Mouse (Mus musculus) urinary bladder, adult 2 months (tissue): ENCODE results near the gene Stt3a. TPM values are rescaled to one million over a fixed set of nuclear protein-coding genes. Genes with fewer than 3 reads are reported as not detected.
A peak's percentile ranks its signal among the peaks of the same experiment; 100 is the strongest.

Source experiments
- DNase-seq: peaks from one replicate; pipeline ENCODE4 v3.0.0; 2022; ENCODE audit warnings: low spot score
- polyA plus RNA-seq: library from polyadenylated mRNA; depleted of rRNA; stranded (reverse); fragments of >200 nt; gene quantifications from 2 replicates; pipeline ENCODE4 v1.2.3, GENCODE M21; 2012; rRNA removed

Gene Stt3a
- polyA plus RNA-seq, 1 experiment, result 169 TPM

GRCm38 (mm10) chr9:36726131-36727033 is 41.1 kb downstream of the Stt3a start:
- DNase-seq, result peak; percentile 86

GRCm38 (mm10) chr9:36716624-36717023 is 50.9 kb downstream of the Stt3a start:
- no peak for DNase-seq

- no peak for DNase-seq
Measured at GRCm38 (mm10) chr9:36707304-36707703, 60.2 kb downstream of the Stt3a start.

- DNase-seq, result no peak
Measured at GRCm38 (mm10) chr9:36705923-36706322, 61.6 kb downstream of the Stt3a start.

- no peak for DNase-seq
Measured at GRCm38 (mm10) chr9:36694276-36694675, 73.2 kb downstream of the Stt3a start.

- DNase-seq, result no peak
Measured at GRCm38 (mm10) chr9:36692920-36693319, 74.6 kb downstream of the Stt3a start, which contains the start of gene Acrv1. Gene Acrv1 (plus strand): TSS chr9:36693220.

- no peak for DNase-seq
Measured at GRCm38 (mm10) chr9:36687329-36687728, 80.2 kb downstream of the Stt3a start.

GRCm38 (mm10) chr9:36681424-36681823 is 86.1 kb downstream of the Stt3a start:
- no peak for DNase-seq

Other genes with a start within 250 kb of the Stt3a start
- gene Gm5615, start 225.7 kb downstream of the Stt3a start, polyA plus RNA-seq, result not detected in 2 replicates
- not detected in 2 replicates for gene Gm17689, start 185.0 kb downstream of the Stt3a start, polyA plus RNA-seq
- 0.06 and 0.07 TPM in 2 replicates for gene A630095E13Rik, start 124.3 kb downstream of the Stt3a start, polyA plus RNA-seq
- gene Acrv1, start 74.5 kb downstream of the Stt3a start, polyA plus RNA-seq, result 0.04 TPM in 1 of 2 replicates, not detected in the other
- 1.4 and 2.1 TPM in 2 replicates for gene Chek1, start 40.6 kb downstream of the Stt3a start, polyA plus RNA-seq
- gene Ei24, start 29.7 kb upstream of the Stt3a start, polyA plus RNA-seq, result 115 and 123 TPM in 2 replicates
- gene Fez1, start 54.2 kb upstream of the Stt3a start, polyA plus RNA-seq, result 12.7 and 15.1 TPM in 2 replicates